Mouse (Mus musculus) forebrain, embryonic 15.5 days (tissue): Measurements from ENCODE around the gene Brinp2. TPM values are rescaled to one million over a fixed set of nuclear protein-coding genes. Genes with fewer than 3 reads are reported as not detected.

Source experiments
- ATAC-seq: fragments of 200-750 bp; cut with Nextera tagmentation; replicated peaks from 2 replicates; pipeline ENCODE4 v1.8.0; 2017; ENCODE audit warnings: mild to moderate bottlenecking, moderate TSS enrichment, moderate library complexity
- H3K27ac ChIP-seq: fragments of 300-500 bp; sonication (generic); replicated peaks from 2 replicates; pipeline ENCODE4 v1.5.1; 2015; ENCODE audit warnings: mild to moderate bottlenecking, inconsistent platforms
- H3K27me3 ChIP-seq: fragments of 300-500 bp; sonication (generic); 2 replicates; pipeline ENCODE4 v1.6.1; 2015; ENCODE audit warnings: inconsistent platforms
- H3K36me3 ChIP-seq: fragments of 300-500 bp; sonication (generic); 2 replicates; pipeline ENCODE4 v1.6.1; 2015; ENCODE audit warnings: mild to moderate bottlenecking, inconsistent platforms
- H3K4me1 ChIP-seq: fragments of 300-500 bp; sonication (generic); 2 replicates; pipeline ENCODE4 v1.6.1; 2015; ENCODE audit warnings: inconsistent platforms
- H3K4me2 ChIP-seq: fragments of 300-500 bp; sonication (generic); replicated peaks from 2 replicates; pipeline ENCODE4 v1.6.1; 2015; ENCODE audit warnings: mild to moderate bottlenecking, inconsistent platforms
- H3K4me3 ChIP-seq: fragments of 300-500 bp; sonication (generic); 2 replicates; pipeline ENCODE4 v1.5.1; 2015; ENCODE audit warnings: mild to moderate bottlenecking, inconsistent platforms
- H3K9ac ChIP-seq: fragments of 300-500 bp; sonication (generic); replicated peaks from 2 replicates; pipeline ENCODE4 v1.6.1; 2015; ENCODE audit warnings: mild to moderate bottlenecking, inconsistent platforms
- H3K9me3 ChIP-seq: fragments of 300-500 bp; sonication (generic); 2 replicates; pipeline ENCODE4 v1.6.1; 2016; ENCODE audit warnings: inconsistent platforms
- WGBS: fragments of 180-500 bp; shearing (Covaris S2); methylation state at CpG from one replicate; pipeline ENCODE4 v1.1.7; 2015; ENCODE audit warnings: mixed read lengths; 5-methylcytosine and 5-hydroxymethylcytosine counted together
- polyA plus RNA-seq: library from polyadenylated mRNA; unstranded; fragments of >200 nt; fragmentation: Nextera tagmentation; extraction: Ambion mirVana; gene quantifications from 2 replicates; pipeline ENCODE4 v1.2.1, GENCODE M21; 2015

Brinp2 gene
- polyA plus RNA-seq, 1 experiment from 2014 or later = 43.9 TPM

GRCm38 (mm10) chr1:158213736-158214135 lies 142.4 kb downstream of the Brinp2 start:
- Histone ChIP-seq H3K9ac (no peak overlapping the region), H3K4me2 (no peak overlapping the region), H3K9me3 (no peaks in the 10 kb centered on the region), H3K36me3 (no peaks in the 10 kb centered on the region), H3K27me3 (no peaks in the 10 kb centered on the region), H3K4me3 (no peak overlapping the region), H3K4me1 (no peaks in the 10 kb centered on the region), H3K27ac (no peak overlapping the region)
- 83% methylated on average over 4 of the region's 4 CpGs for WGBS
- no peak for ATAC-seq

- H3K9ac ChIP-seq = no peak overlapping the region
- H3K27ac ChIP-seq = no peak overlapping the region
- no peak for ATAC-seq
- H3K27me3 ChIP-seq = no peaks in the 10 kb centered on the region
- no peaks in the 10 kb centered on the region for H3K36me3 ChIP-seq
- H3K4me2 ChIP-seq = no peak overlapping the region
- H3K4me1 ChIP-seq = no peaks in the 10 kb centered on the region
- no peaks in the 10 kb centered on the region for H3K9me3 ChIP-seq
- 81% methylated on average over 2 of the region's 2 CpGs for WGBS
- no peak overlapping the region for H3K4me3 ChIP-seq
Measured at GRCm38 (mm10) chr1:158207620-158208019, 148.5 kb downstream of the Brinp2 start.

- WGBS = 27% methylated on average over 2 of the region's 2 CpGs
- Histone ChIP-seq H3K27me3 (no peaks in the 10 kb centered on the region), H3K9me3 (no peaks in the 10 kb centered on the region), H3K36me3 (no peaks in the 10 kb centered on the region), H3K27ac (no peak overlapping the region), H3K4me3 (no peak overlapping the region), H3K9ac (no peak overlapping the region), H3K4me1 (no peaks in the 10 kb centered on the region), H3K4me2 (no peak overlapping the region)
- no peak for ATAC-seq
Measured at GRCm38 (mm10) chr1:158202932-158203331, 153.2 kb downstream of the Brinp2 start.

Other genes with a start within 250 kb of the Brinp2 start
- 34.5 and 35.2 TPM in 2 replicates for gene Astn1, start 5.9 kb upstream of the Brinp2 start, polyA plus RNA-seq